Mouse (Mus musculus) heart, embryonic 14.5 days (tissue): ENCODE data around the gene Gpn2. TPM values are rescaled to one million over a fixed set of nuclear protein-coding genes. Genes with fewer than 3 reads are reported as not detected.

Source experiments
- ATAC-seq: fragments of 200-750 bp; cut with Nextera tagmentation; 2 replicates; pipeline ENCODE4 v1.8.0; 2017; ENCODE audit warnings: low read depth, moderate TSS enrichment; ENCODE audit not compliant: insufficient number of reproducible peaks, insufficient read depth, low FRiP score
- H3K27ac ChIP-seq, 2 experiments: fragments of 200-500 bp in 1 of 2; fragments of 300-500 bp in 1 of 2; sonication (generic) in 1 of 2; replicated peaks in 1 of 2; 2 replicates each; pipeline ENCODE4 v1.5.1; 2012 to 2014; ENCODE audit warnings: low read depth in 2 of 2, low read length in 2 of 2, control low read depth in 1 of 2, mild to moderate bottlenecking in 1 of 2, mixed read lengths in 1 of 2; ENCODE audit not compliant: control insufficient read depth in 1 of 2, insufficient read depth in 1 of 2
- H3K27me3 ChIP-seq: fragments of 300-500 bp; sonication (generic); 2 replicates; pipeline ENCODE4 v1.6.1; 2014; ENCODE audit warnings: mild to moderate bottlenecking, low read length, control low read depth; ENCODE audit not compliant: control insufficient read depth, insufficient read depth
- H3K36me3 ChIP-seq: fragments of 300-500 bp; sonication (generic); 2 replicates; pipeline ENCODE4 v1.6.1; 2014; ENCODE audit warnings: mild to moderate bottlenecking, control low read depth, low read length, mixed read lengths; ENCODE audit not compliant: control insufficient read depth, insufficient read depth
- H3K4me1 ChIP-seq, 2 experiments: fragments of 200-500 bp in 1 of 2; fragments of 300-500 bp in 1 of 2; sonication (generic) in 1 of 2; 2 replicates each; pipeline ENCODE4 v1.6.1; 2012 to 2014; ENCODE audit warnings: low read length in 2 of 2, control low read depth in 1 of 2, mixed read lengths in 1 of 2; ENCODE audit not compliant: control insufficient read depth in 2 of 2, insufficient read depth in 2 of 2
- H3K4me2 ChIP-seq: fragments of 300-500 bp; sonication (generic); 2 replicates; pipeline ENCODE4 v1.6.1; 2014; ENCODE audit warnings: mild to moderate bottlenecking, low read length
- H3K4me3 ChIP-seq, 2 experiments: fragments of 200-500 bp in 1 of 2; fragments of 300-500 bp in 1 of 2; sonication (generic) in 1 of 2; 2 replicates each; pipeline ENCODE4 v1.5.1; 2012 to 2014; ENCODE audit warnings: low read length in 2 of 2, mild to moderate bottlenecking in 2 of 2, control low read depth in 1 of 2, low read depth in 1 of 2, moderate library complexity in 1 of 2; ENCODE audit not compliant: control insufficient read depth in 1 of 2, insufficient read depth in 1 of 2
- H3K9ac ChIP-seq: fragments of 300-500 bp; sonication (generic); 2 replicates; pipeline ENCODE4 v1.6.1; 2014; ENCODE audit warnings: mild to moderate bottlenecking, low read length
- H3K9me3 ChIP-seq: fragments of 300-500 bp; sonication (generic); 2 replicates; pipeline ENCODE4 v1.6.1; 2016; ENCODE audit warnings: low read length, control low read depth; ENCODE audit not compliant: control insufficient read depth
- WGBS: fragments of 180-500 bp; shearing (Covaris S2); extraction: QIAGEN DNeasy Blood & Tissue Kit; methylation state at CpG from one replicate; pipeline ENCODE4 v1.1.7; 2014; 5-methylcytosine and 5-hydroxymethylcytosine counted together
- polyA plus RNA-seq: library from polyadenylated mRNA; unstranded; fragments of >200 nt; fragmentation: Nextera tagmentation; extraction: Ambion mirVana; gene quantifications from 2 replicates; pipeline ENCODE4 v1.2.1, GENCODE M21; 2014

Gene Gpn2
- polyA plus RNA-seq, 1 experiment from 2014 or later = 12.5 TPM

DNA sequence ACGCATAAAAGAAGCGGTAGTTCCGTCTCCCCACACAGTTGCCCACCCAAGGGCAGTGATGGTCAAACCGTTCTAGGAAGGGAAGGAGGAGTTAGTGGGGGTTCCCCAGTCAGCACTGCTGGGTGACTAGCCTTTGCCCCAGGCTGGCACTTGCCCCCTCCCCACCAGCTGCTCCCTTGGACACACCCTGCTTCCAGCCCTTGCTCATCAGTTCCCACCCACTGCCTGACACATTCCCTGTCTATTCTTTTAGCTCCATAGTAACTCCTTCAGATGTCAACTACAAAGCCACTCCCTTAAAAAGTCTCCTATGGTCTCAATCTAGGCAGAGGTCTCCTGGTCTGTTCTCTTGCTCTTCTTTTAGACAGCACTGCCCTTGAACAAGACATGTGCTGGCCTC is 29.7 kb downstream of the Gpn2 start:
- Histone ChIP-seq H3K9me3 (peaks cover 8% of the 10 kb centered on the region; the same call in 1 of the 2 replicates), H3K4me2 (no peak overlapping the region), H3K4me1 (no peaks in the 10 kb centered on the region), H3K4me3 (no peak overlapping the region), H3K27me3 (no peaks in the 10 kb centered on the region), H3K36me3 (peaks cover 35% of the 10 kb centered on the region), H3K27ac (no peak overlapping the region), H3K9ac (no peak overlapping the region)
- WGBS = 77% methylated on average over 4 of the region's 4 CpGs
- no peak for ATAC-seq

DNA sequence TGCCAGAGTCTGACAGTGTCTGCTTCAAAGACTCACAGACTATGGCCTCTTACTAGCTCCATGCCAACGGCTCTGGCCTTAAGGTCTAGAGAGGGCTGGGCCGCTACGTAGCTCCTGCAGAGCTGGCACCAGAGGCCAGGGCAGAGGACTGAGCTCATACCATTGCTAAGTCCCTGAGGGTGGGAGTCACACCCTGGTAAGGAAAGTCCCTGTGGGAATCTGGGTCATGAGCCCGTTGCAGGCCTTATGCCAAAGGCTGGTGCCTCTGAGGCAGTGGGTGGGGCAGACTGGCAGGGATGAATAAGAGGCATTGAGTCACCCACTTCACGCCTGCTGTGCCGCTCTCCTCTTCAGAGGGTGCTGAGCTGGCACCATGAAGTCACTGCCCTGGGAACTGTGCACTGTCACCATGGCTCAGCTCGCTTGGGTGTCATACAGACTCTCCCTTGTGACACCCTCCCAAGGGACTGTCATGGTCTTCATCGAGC is 30.2 kb downstream of the Gpn2 start:
- peaks cover 35% of the 10 kb centered on the region for H3K36me3 ChIP-seq
- H3K27ac ChIP-seq = no peak overlapping the region
- no peaks in the 10 kb centered on the region for H3K4me1 ChIP-seq
- no peak overlapping the region for H3K4me3 ChIP-seq
- peaks cover 8% of the 10 kb centered on the region; the same call in 1 of the 2 replicates for H3K9me3 ChIP-seq
- no peak overlapping the region for H3K9ac ChIP-seq
- no peak overlapping the region for H3K4me2 ChIP-seq
- WGBS = 84% methylated on average over 8 of the region's 8 CpGs
- no peaks in the 10 kb centered on the region for H3K27me3 ChIP-seq
- ATAC-seq = no peak; the same call in 1 of the 2 replicates

DNA sequence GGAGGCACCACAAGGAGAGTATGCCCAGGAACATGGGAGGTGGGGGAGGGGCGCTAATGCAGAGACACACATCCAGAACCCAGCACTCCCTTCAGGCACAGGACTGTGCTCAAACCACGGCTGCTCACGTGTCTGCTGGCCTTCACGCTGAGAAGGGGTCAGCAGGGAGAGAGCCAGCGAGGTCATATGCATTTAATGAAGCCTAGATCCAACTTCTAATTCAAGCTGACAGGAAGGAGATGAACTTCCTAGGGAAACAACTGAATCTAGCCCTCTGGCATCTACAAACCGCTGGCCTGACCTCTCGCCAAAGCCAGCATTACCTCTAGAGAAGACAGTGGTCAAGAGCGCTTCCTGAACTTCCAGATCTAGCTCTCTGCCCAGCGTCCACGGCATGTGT is 31.3 kb downstream of the Gpn2 start:
- Histone ChIP-seq H3K9ac (no peak overlapping the region), H3K4me1 (peaks cover 4 to 6% of the 10 kb centered on the region in 2 experiments; a peak in 3 of 4 replicates), H3K9me3 (peaks cover 8% of the 10 kb centered on the region; the same call in 1 of the 2 replicates), H3K27me3 (no peaks in the 10 kb centered on the region), H3K4me2 (no peak overlapping the region), H3K4me3 (no peak overlapping the region), H3K27ac (no peak overlapping the region), H3K36me3 (peaks cover 33% of the 10 kb centered on the region)
- ATAC-seq = no peak
- WGBS = 67% methylated on average over 10 of the region's 10 CpGs

DNA sequence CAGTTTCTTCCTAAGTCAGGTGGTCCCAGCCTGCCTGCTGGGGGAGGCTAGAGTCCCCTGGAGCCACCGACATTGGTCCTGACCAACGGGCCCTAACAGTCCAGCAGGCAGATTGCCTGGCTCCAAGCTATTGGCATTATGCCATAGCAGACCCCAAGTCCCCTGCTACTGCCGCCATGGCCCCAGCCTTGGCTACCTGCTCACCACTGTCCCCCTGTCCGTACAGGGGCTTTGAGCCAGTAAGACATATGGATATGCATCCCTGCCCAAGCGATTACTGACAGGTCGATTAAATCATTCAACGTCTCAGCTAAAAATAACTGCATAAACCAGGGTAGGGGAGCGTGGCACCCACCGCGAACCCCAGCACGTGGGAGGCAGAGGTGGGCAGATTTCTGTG is 33.8 kb downstream of the Gpn2 start:
- H3K4me1 ChIP-seq = peaks cover 4 to 6% of the 10 kb centered on the region in 2 experiments; a peak in 3 of 4 replicates
- no peak overlapping the region for H3K9ac ChIP-seq
- no peak for ATAC-seq
- H3K9me3 ChIP-seq = no peaks in the 10 kb centered on the region
- H3K27ac ChIP-seq = no peak overlapping the region
- H3K4me3 ChIP-seq = no peak overlapping the region
- H3K36me3 ChIP-seq = peaks cover 21% of the 10 kb centered on the region
- WGBS = 81% methylated on average over 11 of the region's 11 CpGs
- H3K4me2 ChIP-seq = no peak overlapping the region
- no peaks in the 10 kb centered on the region for H3K27me3 ChIP-seq

DNA sequence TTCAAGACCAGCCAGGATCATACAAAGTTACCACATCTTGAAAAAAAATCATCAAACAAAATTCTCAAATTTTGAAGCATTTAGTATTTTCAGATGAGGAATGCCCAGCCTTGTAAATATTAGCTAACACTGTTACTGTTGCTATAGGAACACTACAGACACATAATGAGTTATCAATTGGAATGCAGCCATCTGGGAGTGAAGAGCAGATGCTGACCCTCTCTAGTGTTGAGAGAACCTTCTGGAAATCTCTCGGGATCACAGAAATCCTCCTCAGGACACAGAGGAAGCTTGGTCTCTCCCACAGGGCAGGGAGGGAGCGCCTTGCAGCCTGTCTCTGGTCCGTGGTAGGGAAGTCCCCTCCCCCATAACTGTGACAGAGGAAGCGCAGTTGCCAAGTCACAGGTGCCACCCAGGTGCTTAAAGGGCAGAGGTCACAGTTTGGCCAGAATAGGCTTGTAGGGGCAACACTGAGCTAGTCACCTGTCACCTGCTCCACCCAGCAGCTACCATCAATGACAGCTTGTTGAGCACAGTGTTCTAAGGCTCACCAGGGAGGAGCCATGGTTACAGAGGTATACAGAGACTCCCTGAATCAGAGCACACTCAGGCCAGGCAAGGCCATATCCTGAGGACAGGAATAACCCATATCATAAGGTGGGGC is 35.4 kb downstream of the Gpn2 start:
- no peak overlapping the region for H3K4me3 ChIP-seq
- no peaks in the 10 kb centered on the region for H3K27me3 ChIP-seq
- ATAC-seq = no peak
- WGBS = 49% methylated on average over 4 of the region's 4 CpGs
- H3K4me1 ChIP-seq = peaks cover 4 to 6% of the 10 kb centered on the region in 2 experiments; a peak in 3 of 4 replicates
- H3K9ac ChIP-seq = no peak overlapping the region
- peaks cover 11% of the 10 kb centered on the region; the same call in 1 of the 2 replicates for H3K36me3 ChIP-seq
- no peaks in the 10 kb centered on the region for H3K9me3 ChIP-seq
- H3K27ac ChIP-seq = no peak overlapping the region
- H3K4me2 ChIP-seq = no peak overlapping the region

DNA sequence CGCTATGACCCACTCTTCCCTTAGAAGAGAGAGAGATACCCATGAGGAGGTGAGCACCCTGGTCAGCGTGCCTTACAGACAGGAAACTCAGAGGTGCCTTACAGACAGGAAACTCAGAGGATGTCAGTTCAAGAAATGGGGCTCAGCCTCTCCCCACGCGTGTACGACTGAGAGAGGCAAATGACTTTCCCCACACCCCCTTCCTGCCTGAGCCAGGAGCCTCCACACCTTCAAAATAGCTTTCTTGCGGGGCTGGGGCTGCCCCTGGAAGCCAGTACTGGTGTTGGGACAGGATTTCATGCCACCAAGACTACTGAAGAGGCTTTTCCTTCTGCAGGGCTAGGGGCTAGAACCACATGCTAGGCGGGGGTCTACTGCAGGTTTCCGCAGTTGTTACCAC is 36.5 kb downstream of the Gpn2 start:
- Histone ChIP-seq H3K4me3 (no peak overlapping the region), H3K27ac (no peak overlapping the region), H3K9me3 (no peaks in the 10 kb centered on the region), H3K4me1 (peaks cover 6 to 9% of the 10 kb centered on the region in 2 experiments; a peak in 3 of 4 replicates), H3K4me2 (no peak overlapping the region), H3K9ac (no peak overlapping the region), H3K36me3 (peaks cover 11% of the 10 kb centered on the region; the same call in 1 of the 2 replicates), H3K27me3 (no peaks in the 10 kb centered on the region)
- WGBS = 83% methylated on average over 8 of the region's 8 CpGs
- ATAC-seq = no peak

DNA sequence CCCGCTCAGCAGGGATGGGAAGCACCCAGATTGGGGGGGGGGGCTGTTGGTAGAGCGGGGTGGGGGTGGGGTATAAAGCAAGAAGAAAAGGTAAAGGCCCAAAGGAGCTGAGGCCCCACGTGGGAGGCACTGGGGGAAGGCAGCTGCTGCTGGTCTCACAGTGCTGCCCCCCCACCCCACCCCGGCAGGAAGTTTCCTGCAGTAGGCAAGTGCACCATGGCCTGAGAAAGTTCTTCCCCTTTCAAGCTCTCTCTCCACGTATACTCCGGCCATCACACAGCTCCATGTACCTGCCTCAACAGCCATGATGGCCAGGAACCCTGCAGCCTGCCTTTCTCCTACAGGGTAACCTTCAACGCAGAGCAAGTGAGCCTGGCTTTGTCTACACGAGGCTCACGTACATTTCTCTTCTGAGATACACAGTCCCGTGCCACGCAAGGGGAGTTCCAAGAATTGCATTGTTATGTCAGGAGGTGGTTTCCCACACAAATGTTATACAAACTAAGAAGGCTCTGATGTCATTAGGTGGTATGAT is 38.1 kb downstream of the Gpn2 start:
- Histone ChIP-seq H3K4me2 (no peak overlapping the region), H3K27ac (no peak overlapping the region), H3K4me1 (peaks cover 9% of the 10 kb centered on the region in 2 experiments; a peak in 3 of 4 replicates), H3K4me3 (no peak overlapping the region), H3K9me3 (no peaks in the 10 kb centered on the region), H3K9ac (no peak overlapping the region), H3K27me3 (no peaks in the 10 kb centered on the region), H3K36me3 (peaks cover 22% of the 10 kb centered on the region)
- ATAC-seq = no peak
- 69% methylated on average over 11 of the region's 11 CpGs for WGBS
